Mouse (Mus musculus): ENCODE results near the gene Ccdc30.

Ccdc30 gene

DNA sequence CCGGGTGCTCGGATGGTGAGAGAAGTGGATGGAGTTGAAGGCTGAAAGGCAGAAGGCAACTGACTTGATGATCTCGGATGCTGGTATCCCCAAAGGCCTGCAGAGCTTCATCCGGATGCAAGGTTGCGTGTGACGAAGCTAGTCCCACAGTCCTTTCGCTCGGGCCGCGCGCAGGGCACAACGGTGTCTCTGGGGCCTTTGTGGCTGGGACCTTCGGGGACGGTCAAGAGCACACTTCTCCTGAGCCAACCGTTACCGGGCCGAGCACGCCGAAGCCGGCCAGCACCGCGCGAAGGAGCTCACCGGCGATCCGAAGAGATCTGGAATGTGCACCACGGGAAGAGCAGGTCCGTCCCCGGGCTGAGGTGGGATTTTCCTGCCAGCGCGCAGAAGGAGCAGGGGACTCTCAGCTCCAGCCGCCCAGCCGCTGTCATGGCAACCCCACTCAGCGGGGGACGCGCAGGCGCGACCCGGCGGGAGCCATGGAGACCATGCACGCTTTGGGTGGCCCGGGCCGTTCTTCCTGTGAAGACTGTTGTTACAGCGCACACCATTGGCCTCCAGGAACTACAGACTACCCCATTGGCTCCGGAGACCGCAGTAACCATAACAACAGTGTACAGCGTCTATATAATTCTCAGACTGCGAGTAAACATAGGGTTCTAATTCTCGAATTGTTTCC is at the start of gene Ccdc30:
TSS of gene Ccdc30 (minus strand) at position 450 of the 682 bp plus-strand sequence.
- CTCF ChIA-PET: interaction anchor here (0.7 kb wide), 1 partner anchor 9 kb away, joined by 24 read pairs; no protein-coding TSS in a partner anchor

DNA sequence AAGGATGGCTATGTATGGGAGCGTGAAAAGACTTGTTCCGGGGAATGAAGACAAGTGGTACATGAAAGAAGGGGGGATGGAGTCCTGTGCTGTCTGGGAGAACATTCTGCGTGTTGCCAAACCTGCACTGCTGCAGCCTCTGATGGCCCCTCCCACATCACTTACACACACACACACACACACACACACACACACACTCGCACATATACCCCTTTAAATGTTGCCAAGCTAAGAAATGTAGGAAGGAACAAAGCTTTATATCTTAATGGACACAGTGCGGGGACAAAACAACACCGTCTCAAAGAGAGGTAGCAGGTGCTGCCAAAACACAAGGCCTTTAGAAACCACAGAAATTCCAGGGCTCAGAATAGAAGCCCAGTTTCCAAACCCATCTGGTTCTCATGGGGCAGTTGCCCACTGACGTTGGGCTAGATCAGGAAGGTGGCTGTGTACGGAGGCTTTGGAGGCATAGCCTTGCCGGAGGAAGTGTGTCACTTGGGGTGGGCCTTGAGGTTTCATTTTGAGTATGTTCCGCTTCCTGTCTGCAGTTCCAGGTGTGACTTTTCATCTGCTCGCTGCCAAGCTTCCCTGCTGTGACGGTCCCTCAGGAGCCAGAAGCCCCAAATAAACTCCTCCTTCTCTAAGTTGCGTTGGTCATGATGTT is 48.6 kb upstream of the Ccdc30 start:
- CTCF ChIA-PET: interaction anchor here (1.0 kb wide), 1 partner anchor 10 kb away, joined by 3 read pairs; no protein-coding TSS in a partner anchor

DNA sequence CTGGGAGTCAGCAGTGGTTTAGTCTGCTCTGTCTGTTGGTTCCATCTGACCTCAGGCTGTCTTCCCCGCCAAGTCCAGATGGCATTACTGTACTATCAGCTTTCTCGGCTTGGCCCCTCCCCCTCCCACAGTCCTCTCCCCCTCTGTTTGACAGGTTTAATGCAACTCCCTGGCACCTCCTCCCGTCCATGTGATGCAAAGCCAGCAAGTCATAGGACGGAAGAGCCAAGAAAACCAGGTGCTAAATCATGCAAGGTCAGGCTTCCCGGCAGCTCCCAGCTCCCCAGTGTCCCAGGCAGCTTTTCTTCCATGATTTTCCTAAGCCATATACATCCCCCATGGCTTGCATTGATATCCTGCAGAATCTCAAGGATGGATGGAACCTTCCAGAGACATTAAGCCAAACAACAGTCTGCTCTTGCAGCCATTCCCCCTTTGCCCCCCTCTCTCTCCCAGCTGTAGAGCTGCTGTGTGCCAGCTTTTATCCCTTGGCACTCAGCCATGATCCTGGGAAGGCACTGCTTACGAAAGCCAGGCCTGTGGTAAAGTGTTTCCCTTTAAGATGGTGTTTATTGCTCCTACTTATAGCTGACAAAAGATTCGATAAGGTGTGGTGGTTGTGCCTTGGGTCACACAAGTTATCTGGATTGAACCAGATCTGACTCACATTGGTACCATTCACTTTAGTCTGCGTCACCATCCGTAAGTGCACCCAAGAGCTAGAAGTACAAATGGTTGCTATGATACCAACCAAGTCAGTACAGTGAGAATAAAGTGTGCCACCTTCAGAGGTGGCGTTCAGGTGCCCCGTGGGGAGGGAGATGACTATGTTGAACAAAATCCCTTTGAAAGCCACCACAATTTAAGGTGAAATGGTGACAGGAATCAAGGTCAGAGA is 47.8 kb upstream of the Ccdc30 start:
- CTCF ChIA-PET: interaction anchor here (1.0 kb wide), 1 partner anchor 9 kb away, joined by 3 read pairs; no protein-coding TSS in a partner anchor

DNA sequence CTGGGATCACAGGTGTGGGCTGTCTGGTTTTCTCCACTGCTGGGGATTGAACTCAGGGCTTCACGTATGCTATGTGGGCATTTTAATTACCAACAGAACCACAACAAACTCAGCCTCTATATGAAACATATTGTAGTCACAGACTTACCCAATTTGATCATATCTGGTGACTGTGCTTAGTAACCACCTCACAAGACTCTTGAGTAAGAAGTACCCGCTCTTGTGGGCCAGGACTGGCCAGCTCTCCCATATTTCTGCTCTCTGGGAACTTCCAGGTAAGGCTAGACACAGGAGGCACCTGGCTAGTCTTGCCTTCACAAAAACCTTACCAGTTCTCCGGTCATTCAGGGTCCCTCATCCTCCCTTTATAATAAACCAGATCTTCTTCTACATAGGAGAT is 47.1 kb upstream of the Ccdc30 start:
- CTCF ChIA-PET: interaction anchor here (1.0 kb wide), 1 partner anchor 9 kb away, joined by 3 read pairs; no protein-coding TSS in a partner anchor

DNA sequence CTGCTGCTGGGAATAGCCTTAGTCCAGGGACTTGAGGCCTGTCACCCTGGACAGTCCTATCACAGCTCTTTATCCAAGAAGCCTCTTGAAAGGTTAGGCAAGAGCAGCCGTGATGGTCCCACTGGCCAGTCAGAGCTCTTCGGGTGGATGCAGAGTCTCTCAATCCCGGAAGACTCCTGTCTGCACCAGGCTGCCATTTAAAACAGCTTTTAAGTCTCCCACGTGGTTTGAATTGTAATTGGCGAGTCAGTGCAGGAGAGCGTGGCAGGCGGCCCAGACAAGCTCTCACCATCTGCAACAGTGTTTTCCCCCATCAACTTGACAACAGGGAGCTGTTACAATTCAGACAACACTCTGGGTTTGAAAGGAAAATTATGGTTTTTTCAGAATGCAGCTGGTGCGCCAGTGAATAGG is 45.4 kb upstream of the Ccdc30 start:
- CTCF ChIA-PET: no interaction called here

DNA sequence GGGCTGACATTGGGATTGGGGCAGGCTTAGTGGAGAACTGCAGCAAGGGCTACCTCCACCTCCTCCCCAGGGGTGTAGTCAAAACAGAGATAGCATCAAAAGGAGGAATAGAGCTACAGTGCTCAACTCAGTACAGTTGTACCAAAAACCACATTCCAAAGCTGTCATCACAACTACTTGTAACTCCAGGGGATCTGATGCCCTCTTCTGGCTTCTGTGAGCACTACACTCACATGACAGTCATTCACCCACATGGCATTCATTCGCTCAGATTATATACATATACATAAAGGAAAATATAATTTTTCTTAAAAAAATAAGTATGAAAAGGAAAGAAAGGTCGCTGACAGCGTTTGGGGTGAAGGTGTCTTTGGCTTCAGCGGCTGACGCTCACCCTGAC is 45.0 kb upstream of the Ccdc30 start:
- CTCF ChIA-PET: no interaction called here

DNA sequence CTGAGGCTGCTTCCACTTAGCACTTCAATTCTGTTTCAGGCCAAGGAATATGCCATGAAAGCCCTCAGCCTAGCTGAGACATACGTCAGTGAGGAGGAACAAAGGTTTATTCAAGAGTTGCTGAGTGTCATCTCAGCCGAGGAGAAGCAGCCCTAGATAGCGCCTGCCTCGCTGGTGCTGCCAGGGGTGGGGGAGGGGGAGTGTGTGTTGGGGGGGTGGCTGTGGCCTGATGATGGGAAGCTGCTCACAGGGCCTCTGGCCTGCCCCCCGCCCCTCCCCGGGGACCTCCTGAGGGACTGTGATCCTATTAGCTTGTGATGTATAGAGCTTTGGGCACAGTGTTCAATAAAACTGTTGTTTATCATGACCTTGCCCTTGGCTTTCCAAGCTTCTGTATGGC is 38.2 kb upstream of the Ccdc30 start:
- CTCF ChIA-PET: interaction anchor here (1.0 kb wide), 1 partner anchor 10 kb away, joined by 3 read pairs; no protein-coding TSS in a partner anchor

DNA sequence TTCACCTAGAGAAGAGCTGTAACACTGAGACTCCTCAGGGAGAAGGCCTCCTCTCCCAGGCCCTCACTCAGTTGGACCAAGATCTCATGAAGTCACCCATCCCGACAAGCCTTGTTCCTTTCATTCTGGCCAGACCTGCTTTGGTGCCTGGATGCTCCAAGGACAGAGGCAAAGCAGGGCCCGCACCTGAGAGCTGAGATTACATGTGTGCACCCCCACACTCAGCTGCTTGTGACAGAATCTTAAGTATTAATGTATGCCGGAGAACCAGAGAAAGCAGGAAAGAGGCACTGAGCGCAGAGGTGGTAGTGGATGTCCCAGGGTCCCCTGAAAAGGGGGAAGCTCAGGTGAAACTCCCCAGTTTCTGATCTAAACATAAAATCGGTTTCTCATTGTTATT is 37.8 kb upstream of the Ccdc30 start:
- CTCF ChIA-PET: interaction anchor here (1.0 kb wide), 1 partner anchor 10 kb away, joined by 3 read pairs; no protein-coding TSS in a partner anchor

DNA sequence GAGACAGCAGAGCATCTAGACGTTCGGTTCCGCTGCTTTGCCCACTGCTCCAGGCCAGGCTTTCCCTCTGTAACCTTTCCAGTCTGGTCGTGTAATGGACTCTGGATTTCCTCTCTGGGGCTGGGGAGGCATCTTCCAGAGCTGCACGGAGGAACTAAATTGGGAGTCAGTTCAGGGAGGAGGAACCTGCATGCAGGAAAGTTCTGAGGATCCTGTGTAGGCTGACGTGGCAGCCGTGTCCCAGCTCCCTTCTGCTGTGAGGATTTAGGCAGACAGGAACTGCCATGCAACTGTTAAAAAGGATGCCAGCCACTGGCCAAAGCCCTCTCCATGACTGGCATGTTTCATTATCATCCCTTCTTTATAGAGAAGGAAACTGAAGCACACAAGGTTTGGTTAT is 35.1 kb upstream of the Ccdc30 start:
- CTCF ChIA-PET: interaction anchor here (0.6 kb wide), 1 partner anchor 10 kb away, joined by 3 read pairs; no protein-coding TSS in a partner anchor

DNA sequence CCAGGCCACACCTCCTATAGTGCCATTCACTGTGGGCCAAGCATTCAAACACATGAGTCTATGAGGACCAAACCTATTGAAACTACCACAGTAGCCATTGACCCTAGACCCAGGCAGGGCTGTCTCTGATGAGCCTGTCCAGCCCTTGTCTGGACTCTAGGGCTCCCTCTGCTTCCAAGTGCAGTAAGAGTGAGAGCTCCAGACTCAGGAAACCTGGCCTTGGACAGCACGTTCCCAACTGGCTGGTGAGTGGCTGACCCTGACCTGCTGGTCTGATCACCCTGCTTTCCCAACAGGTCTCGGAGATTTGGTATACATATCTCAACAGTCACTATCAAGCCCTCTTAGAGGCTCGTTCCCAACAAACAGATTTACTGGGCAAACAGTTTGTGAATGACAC is 32.5 kb upstream of the Ccdc30 start:
- CTCF ChIA-PET: no interaction called here

DNA sequence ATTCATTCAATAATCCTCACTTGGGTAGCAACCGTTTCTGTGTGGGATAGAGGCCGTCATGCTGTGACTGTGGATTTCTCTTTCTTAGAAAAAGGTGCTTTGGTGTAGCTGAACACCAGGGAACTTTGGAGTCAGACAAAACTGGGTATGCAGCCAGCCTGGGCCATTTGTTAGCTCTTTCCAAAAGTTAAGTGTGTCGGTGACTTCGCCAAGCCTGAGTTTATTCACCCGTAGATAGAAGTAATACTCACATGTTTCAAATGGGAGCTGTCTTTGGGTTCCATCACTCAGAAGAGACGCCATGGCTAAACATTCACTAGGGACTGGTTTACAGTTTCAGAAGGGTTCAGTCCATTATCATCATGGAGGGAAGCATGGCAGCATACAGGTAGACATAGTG is 31.9 kb upstream of the Ccdc30 start:
- CTCF ChIA-PET: no interaction called here

DNA sequence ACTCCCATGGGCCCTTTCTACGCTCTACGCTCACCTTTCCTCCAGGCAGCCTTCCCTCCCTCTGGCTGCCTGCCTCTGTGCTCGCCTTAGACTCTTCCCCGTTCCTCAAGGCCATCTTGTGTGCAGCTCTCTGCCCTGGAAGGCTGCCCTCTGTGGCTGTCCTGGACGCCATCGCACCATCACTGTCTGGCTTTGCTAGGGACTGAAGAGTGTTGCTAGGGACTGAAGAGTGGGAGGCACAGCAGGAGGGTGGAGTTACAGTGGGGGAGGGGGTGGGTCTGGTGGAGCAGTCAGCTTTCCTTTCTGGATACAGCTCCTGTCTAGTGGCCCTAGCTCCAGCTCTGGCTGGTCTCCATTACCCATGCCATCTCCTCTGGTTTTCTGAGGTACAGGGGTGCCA is 27.2 kb upstream of the Ccdc30 start:
- CTCF ChIA-PET: no interaction called here

DNA sequence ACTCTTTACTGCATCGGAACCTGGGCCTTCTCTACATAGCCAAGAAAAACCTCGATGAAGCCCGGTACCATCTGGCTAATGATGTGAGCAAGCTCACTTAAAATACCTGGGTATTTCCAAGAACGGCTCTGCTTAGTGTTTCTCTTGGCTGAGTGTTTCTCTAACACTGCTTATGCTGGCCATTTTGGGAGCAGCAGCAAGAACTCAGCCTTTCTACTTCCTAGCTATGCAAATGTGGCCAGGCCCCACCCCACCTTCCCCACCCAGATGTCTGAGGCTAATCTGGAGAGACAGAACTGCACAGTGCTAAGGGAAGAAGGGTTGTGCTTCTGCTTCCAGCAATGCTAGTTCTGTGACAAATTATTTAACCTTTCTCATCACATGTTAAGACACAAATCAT is 26.5 kb upstream of the Ccdc30 start:
- CTCF ChIA-PET: no interaction called here

DNA sequence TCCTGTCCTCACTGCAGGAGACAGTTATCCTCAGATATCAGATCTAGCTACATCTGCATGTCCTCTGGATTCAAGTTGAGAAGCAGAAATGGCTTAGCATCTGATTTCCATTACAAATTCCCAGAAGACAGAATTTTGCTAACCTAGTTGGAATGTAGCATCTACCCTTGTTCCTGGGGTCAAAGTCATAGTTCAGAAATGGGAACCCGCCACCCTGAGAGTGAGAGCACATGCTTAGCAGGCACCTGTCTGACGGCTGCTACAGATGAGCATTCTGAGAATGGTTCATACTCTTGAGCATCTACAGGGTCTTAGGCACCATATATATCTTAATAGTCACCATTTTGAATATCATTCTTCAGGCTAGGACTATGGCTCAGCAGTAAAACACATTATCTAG is 22.6 kb upstream of the Ccdc30 start:
- CTCF ChIA-PET: no interaction called here

DNA sequence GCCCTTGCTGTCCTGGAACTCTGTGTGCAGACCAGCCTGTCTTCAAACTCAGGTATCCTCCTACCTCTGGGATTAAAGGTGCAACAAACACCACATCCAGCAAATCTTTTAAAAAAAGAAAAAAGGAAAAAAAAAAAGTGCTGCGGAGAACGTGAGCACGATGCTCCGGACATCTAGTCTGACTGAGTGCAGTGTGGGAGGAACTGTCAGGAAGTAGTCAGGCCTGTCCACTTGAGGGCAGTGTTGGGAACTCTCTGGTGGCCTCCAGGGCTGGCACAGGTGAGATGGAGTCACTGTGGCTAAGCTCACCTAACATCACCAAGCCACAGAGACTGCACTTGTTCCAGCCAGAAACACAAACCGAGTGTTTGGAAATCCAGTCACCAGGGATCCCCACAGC is 15.4 kb upstream of the Ccdc30 start:
- CTCF ChIA-PET: no interaction called here

DNA sequence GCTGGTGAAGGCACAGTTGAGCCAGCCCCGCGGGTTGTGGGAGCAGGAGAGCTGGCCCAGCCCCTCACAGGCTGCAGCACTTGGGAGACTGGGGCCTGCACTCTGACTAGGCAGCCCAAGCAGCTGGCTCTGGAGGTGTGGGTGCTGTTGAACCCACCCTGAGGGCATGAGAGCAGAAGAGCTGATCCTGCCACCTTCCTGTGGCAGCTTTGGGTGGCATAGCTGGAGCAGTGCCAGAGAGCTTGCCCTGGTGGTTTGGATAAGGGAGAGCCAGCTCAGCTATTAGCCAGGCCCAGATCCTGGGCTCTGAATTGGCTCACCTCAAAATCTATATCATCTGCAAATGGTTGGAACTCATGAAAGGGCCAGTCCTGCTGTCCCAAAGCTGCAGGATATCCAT is 12.4 kb upstream of the Ccdc30 start:
- CTCF ChIA-PET: no interaction called here

DNA sequence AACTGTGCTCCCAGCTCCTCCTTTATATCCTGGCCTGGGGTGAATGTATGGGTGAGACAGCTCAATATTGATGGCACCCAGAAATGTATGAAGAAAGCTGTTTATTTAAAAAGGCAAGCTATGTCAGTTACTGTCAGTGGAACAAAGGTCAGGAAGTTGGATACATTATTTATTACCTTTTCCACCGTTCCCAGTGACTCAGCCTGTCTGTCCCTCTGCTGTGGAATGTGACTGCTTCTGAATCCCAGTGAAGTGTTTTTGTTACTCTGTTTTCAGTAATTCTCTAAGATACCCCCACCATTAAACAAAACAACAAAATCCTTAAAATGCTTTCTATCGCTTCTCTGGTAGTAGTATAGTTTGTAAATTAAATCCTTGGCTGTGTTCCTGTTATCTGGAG is 10.3 kb upstream of the Ccdc30 start:
- CTCF ChIA-PET: no interaction called here

DNA sequence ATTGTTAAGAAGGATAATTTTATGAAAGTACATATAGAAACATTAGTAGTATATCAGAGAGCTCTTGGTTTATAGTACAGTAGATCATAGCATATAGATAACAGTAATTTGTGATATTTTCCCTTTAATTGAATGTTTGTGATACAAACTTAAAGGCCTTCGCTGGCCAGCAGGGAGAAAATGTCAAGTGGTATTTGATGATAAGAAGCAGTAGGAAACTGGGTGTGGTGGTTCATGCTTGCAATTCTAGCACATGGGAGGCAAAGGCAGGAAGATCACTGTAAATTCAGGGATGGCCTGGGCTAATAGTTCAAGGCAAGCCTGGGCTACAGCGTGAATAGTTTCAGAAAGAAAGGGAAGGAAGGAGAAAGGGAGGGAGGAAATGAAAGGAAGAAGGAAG is 9.8 kb upstream of the Ccdc30 start:
- CTCF ChIA-PET: interaction anchor here (0.5 to 0.6 kb wide), 3 partner anchors 10 to 682 kb away, joined by 3 to 24 read pairs (median 7); partner anchors contain the start of gene Ccdc30

DNA sequence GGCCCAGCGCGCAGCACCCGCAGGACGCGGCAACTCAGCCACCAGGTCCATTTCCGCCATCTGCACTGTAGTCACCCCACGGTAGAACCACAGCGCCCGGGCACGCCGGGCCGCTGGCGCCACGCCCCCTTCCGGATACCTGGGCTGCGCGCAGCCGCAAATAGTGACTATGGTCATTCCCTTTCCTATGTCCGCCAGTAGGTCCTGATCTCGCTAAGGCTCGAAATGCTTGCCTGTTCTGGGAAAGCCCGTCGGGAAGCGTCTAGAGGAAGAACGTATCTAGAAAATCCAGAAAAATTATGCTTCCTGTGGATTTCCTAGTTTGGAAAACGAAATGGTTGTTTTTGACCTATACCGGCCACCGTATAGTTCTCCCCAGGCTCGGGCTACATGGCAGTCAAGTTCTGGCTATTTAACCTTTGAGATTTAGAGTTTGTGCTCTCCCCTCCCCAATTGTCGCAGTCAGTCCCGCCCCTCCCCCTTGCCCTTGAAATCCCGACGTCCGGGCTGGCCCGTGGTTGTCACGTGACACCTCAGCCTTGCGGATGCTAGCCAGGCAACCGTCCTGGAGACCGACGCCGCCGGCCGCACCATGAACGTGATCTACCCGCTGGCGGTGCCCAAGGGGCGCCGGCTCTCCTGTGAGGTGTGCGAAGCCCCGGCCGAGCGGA is 7.1 kb upstream of the Ccdc30 start, which contains the start of the genes Ppcs and Zmynd12:
TSS of gene Ppcs (minus strand) at position 127 of the 671 bp plus-strand sequence.
TSS of gene Zmynd12 (plus strand) at position 521 of the 671 bp plus-strand sequence.
- CTCF ChIA-PET: no interaction called here

DNA sequence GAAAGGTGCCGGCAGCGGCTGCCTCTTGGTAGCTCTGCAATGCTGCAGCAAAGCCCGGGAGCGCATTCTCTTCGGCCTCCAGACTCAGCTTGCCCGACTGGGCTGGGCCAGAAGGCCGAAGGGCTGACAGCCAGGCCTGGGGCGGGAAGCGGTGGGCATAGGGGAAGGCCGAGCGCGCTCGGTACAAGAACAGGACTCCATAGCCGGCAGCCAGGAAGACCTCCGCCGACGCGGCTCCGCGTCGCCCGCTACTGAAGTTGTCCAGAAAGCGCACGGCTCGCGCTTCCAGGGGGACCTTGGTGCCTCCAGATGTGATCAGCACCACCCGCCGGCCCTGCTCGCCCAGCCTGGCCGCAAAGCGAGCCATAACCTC is 6.6 kb upstream of the Ccdc30 start:
- CTCF ChIA-PET: interaction anchor here (0.6 kb wide), 1 partner anchor 1807 kb away, joined by 3 read pairs; no protein-coding TSS in a partner anchor

DNA sequence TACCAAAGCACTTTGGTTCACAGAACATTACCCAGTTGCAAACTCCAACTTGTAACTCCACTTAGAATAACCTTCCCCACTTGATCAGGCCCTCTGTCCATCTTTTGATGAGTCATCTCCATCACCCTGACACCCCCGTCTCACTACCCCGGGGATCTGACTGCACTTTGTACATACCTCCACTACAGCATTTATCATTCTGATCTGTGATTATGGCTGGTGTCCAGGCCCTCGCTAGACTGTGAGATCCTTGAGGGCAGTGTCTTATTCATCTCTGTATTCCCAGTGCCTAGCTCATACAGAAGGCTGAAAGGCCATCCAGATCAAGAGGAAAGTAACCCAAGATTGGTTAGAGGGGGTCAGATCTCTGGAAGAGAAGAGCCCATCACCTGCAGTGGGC is 5.9 kb upstream of the Ccdc30 start:
- CTCF ChIA-PET: interaction anchor here (0.6 kb wide), 1 partner anchor 1808 kb away, joined by 3 read pairs; no protein-coding TSS in a partner anchor

Measured in spleen, embryonic (tissue).